Mouse (Mus musculus): ENCODE results near the gene Ccdc15.

GRCm38 (mm10) chr9:37354485-37354884 lies 6.3 kb upstream of the Ccdc15 start:
- TF ChIP-seq CTCF (IDR thresholded peaks at IDR 0.05; ENCODE audit: low read depth) (no peak), EP300 (IDR thresholded peaks at IDR 0.05; ENCODE audit: low read depth) (no peak)

All from heart, postnatal 0 days (tissue).